Mouse (Mus musculus) kidney, adult 18-20 months (tissue): ENCODE measurements around the gene Susd6.
"Not testable (repeated sequence)": the region's sequence is repeated elsewhere in the genome, so short reads cannot be mapped to it uniquely, and the experiment has no call there.

Source experiments
- DNase-seq: peaks from one replicate; pipeline ENCODE4 v3.0.0; 2021

The Susd6 gene

DNA sequence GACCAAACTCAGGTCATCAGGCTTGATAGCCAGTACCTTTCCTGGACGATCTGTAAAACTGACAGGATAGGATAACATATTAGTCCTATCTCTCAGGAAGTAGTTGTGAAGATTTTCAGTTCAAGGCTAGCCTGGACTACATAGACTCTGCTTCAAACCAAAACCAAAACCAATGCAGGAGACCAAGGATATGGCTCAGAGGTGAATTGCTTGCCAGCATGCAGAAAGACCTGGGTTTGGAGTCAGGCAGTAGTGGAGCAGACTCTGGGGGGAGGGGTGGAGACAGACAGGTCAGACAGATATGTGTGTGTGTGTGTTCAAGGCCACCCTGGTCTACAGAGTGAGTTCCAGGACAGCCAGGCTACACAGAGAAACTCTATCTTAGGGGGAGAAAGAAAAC, 3.7 kb upstream of the Susd6 start:
- DNase-seq = no peak

DNA sequence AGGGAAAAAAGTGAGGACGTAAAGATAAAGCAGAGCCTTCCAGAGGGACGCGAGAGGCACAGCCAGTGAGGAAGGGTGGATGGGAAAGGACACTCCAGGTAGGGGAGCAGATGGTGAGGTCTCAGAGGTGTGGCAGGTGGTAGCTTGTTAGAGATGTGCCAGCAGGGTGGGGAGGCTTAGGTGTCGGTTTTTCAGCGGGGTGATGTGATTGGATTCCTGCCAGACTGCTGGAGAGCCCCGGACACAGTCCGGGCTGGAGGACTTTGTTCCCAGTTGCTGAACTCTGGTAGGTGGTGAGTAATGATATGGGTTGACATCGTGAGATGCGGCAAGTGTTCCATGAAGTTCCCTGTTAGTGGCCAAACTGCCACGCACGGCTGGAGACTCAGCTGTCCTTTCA, 2.7 kb upstream of the Susd6 start:
- DNase-seq = peak; percentile 68

DNA sequence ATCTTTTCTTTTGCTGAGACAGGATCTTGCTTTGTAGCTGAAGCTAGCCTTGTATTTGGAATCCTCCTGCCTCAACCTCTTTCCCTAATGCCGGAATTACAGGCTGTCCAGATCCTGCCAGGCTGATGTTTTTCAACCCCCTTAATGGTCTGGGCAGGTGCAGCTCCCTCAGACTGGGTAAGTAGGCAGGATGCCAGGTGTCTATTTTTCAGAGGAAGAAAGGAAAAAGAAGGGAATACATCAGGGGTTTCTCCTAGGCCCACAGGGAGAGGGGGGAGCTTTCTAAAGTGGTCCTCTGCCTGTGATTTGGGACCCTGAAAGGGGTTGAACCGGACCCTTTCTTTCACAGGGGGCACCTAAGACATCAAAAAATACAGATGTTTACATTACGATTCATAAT, 2.1 kb upstream of the Susd6 start:
- no peak for DNase-seq

DNA sequence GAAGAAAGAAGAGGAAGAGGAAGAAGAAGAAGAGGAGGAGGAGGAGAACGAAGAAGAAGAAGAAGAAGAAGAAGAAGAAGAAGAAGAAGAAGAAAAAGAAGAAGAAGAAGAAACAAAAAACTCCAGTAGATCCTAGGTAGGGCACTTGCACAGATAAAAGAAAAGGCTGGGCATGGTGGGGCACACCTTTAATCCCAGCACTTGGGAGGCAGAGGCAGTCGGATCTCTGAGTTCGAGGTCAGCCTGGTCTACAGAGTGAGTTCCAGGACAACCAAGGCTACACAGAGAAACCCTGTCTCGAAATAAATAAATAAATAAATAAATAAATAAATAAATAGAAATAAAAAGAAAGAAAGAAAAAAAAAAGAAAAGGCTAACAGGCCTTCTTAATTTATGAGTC, 1.0 kb upstream of the Susd6 start:
- not testable (repeated sequence) for DNase-seq

DNA sequence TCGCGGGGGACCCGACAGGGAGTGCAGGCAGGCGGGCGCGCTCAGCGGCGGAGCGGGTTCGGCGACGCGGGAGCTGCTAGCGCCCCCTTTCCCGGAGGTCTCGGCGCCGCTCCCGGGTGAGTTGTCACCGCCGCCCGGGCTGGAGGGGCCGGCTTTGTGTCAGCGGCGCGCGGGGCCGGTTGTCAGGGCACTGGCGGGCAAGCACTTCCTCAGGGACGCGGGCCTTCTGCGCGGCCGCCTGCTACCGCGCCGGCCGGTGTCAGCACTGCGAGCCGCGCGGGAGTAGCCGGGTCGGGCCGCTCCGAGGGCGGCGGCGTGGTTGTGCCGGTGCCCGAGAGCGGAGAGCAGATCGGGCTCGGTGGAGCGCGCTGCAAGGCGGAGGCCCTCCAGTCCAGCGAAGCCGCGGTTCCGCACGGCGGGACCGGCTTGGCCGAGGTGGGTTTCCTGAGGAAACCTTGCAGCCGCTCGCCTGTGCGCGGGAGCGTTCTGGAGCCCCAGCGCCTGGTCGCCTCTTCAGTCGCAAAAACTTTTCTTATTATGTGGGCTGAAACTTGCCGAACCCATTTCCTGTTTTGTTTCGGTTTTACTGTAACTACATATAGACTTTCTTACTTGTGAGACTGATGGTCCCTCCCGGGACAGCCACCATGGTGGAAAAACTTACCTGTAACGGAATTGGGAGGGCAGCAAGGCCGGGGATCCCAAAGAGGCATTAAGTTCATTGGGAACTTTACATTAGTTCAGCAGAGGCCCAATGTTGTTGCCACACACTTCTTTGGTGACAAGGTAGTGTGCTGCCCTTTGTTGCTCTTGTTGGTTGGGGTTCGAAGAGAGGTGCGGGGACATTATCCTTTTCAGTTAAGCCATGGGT, 625 bp downstream of the Susd6 start:
- DNase-seq = peak; percentile 57

DNA sequence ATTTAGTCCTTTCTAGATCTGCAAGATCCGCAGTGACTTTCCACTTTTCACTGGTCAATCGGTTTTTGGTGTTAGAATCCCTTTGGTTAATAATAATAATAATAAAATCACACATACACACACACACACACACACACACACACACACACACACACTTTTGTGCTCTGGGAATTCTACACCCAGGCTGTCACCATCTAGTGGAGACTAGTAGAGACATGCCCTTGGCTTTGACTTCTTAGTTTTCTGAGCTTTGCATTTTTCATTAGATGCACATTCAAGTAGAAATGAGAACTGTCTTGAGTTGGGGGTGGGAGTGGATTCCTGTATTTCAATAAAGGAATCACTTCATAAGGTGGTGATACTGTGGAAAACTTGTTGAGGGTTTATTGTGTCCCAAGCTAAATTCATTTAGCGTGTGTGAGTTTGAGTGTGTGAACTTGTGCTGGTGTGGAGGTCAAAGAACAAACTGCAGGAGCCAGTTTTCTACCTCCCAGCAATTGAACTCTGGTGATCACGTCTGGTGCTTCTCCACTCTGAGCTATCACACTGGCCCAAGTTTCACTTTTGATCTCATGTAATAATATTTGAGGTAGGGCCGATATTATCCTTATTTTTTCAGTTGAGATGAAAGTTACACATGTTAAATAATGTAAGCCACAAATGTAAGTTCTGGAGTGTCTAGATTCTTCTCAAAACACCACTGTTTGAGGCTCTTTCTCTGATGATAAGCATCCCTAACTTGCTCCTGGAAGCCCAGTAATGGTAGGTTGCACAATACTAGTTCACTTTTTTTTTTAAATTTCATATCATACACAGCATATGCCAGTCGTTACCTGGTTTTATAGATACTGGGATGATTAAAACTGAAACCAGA, 1.5 kb downstream of the Susd6 start:
- no peak for DNase-seq

DNA sequence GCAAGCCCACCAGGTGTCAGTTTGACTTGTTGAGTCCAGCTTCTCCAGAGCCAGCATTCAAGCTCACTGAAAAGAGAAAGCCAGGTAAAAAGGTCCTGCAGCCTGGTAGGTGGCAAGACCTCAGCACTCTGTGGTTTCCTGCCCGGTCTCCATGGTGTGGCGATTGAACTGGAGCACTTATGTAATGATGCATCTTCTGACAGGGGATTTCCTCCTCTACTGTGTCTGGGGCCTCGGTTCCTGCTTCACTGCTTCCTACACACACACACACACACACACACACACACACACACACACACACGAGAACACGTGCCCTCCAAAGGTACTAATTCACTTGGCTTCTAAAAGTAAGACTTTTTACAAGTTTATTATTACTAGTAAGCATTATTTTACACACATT, 2.6 kb downstream of the Susd6 start:
- DNase-seq = peak; percentile 55

DNA sequence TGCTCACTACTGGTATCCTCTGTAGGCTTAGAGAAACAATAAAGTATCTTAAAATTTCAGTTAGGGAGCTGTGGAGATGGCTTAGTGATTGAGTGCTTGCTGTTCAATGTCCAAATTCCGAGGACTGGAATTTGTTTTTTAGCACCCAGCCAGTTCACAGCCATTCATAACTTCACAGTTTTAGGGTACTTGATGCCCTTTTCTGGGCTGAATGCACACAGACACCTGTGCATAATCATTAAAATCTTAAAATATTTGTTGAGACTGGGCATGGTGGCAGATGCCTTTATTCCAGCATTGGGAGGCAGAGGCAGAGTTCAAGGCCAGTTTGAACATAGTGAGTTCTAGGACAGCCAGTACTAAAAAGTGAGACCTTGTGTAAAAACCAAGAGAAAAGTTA, 3.2 kb downstream of the Susd6 start:
- no peak for DNase-seq

DNA sequence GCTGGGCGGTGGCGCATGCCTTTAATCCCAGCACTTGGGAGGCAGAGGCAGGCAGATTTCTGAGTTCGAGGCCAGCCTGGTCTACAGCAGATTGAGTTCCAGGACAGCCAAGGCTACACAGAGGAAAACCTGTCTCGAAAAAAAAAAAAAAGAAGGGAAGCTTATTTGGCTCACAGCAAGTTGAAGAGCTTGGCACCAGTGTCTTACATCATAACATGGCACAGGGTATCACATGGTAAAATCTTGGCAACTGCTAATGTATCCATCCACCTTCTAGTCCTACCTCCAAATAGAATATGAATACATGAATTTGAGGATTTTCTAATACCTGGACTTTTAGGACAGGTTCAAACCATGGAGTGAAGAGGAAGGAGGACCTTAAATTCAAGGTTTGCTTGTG, 4.2 kb downstream of the Susd6 start:
- DNase-seq = no peak

DNA sequence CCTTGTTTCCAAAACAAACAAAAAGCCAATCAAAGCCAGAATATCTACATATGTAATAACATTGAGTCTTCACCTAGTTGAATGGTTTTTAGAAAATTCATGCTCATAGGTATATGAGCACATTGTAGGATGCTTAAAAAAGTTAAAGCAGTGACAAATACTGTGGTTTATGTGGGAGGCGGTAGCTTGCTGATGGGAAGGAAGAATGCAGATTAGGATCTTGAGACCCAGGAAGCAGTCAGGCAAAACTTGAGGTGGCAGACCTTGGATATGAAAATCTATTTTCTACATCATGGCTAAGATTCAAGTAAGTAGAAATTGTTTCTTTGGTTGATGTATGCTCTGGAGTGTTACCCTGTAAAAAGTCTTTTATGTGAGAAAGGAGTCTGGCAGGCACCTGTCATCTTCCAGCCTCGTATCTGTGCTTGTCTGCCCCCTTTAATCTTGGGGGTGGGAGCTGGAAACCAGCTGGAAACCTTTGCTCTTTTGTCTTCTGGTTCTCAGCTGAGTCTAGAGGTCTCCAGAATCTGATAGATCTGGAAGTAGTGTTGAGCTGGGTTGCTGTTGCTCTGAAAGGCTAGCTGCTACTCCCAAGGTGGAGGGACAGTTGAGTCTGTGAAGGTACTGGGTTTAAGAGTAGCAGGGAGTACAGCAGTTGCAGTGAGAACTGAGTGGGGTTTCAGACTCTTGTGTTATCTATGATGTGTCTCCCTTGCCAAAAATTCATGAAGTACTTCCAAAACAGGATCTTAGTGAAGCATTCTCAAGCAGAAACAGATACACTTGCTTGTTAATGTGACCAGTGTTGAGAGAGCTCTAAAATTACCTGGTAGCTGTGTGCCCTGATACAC, 4.8 kb downstream of the Susd6 start:
- no peak for DNase-seq

DNA sequence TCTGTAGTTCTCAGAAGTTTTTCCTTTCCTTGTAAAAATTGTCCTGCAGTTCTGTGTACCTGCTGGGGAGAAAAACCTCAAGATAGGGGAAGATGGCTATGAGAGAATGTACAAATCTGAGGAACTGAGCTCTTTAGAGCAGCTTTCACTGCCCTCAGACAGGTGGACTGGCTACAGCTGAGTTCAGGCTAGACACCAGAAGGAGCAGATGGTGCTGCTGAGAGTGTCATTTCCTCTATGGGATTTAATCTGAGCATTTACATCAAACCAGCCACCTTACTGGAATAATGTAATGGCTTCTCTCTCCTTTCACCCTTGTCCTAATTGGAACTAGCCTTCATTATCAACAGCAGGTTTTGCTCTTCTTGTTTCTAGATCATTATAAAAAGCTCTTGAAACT, 8.0 kb downstream of the Susd6 start:
- no peak for DNase-seq

DNA sequence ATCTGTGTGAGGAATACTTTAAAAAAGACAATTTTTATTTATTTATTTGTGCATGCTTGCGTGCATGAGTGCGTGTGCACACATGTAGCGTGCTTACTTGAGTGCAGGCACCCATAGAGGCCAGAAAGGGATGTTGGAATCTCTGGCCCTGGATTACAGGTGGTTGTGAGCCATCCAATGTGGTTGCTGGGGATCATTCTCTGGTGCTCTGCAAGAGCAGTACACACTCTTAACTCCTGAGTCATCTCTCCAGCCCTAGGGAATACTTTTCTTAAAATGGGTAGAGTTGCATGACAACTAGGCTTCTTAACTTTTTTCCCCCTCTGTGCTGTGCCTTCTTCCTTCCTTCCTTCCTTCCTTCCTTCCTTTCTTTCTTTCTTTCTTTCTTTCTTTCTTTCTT, 9.8 kb downstream of the Susd6 start:
- no peak for DNase-seq

DNA sequence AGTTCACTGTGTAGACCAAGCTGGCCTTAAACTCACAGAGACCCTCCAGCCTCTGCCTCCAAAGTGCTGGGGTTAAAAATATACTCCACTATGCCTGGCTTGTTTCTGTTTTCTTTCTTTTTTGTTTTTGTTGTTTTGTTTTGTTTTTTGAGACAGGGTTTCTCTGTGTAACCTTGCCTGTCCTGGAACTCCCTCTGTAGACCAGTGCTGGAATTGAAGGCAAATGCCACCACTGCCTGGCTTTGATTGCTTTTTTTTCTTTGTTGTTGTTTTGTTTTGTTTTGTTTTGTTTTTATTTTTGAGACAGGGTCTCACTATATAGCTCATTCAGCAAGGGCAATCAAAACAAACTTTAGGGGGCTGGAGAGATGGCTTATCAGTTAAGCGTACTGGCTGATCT, 11.1 kb downstream of the Susd6 start:
- no peak for DNase-seq

DNA sequence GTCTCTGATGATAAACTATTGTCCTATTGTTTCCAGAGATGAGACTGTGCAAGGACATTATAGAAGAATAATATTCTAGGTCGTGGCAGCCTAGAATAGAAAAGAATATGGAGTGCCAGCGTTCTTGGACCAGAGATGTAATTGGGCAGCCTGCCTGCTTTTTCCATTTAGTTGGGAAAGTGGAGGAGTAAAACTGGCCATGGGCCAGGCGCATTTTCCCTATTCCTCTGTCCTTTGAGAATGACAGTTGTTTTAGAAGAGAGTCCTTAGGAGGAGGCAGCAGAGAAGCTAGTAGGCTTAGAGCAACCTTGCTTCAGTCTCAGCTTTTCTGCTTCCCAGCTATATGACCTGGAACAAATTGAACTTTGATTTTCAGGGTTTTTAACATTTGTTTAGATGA, 13.6 kb downstream of the Susd6 start:
- peak; percentile 58 for DNase-seq

DNA sequence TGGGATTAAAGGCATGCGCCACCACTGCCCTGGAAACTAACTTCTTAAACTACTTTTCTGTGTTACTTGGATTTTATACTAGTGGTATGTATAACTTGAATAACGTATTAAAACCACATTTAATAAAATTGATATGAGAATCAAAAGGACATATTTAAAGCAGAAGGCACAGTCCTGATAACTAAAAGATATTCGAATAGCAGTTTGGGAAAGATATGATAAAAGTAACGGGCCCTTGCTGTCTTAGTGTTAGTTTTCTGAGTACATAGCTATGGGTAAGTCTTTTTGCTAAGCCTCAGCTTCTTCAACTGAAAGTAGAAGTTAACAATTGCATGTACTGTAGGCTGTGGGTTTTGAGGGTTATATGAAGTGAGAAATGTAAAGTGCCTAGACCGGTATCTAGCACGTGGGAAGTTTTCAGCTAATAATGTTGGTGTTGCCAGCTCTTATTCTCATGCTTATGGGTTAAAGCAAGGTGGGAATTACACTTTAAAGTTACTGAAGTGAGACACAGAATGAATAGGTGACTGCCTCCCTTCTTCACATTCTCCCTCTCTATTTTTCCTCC, 14.6 kb downstream of the Susd6 start:
- no peak for DNase-seq

DNA sequence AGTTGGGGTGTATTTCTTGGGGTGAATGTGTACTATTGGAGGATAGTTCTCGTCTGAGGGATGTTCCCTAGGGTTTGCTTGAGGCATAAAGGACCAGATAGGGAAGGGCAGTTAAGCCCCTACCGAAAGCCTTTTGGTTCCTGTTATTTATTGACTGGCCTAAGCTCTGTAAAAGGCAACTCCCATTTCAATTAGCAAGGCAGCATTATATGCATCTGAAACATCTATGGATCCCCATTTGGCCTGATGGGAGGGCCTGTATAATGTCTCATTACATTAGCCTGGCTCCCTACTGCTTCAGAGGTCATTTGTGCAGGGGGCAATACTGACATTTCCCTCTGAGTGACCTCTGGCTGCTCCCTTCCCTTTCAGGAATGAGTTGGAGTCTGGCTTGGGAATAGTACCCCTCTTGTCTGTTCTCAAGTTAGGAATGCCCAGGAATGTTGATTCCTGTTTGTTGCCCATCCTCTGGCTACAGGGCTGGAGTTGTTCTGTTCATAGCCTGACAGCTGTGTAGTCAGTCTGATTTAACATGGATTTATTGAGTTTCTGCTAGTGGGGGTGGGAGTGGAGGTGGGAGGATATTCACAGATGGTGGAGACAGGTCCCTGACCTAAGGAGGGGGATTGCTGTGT, 17.3 kb downstream of the Susd6 start:
- no peak for DNase-seq

DNA sequence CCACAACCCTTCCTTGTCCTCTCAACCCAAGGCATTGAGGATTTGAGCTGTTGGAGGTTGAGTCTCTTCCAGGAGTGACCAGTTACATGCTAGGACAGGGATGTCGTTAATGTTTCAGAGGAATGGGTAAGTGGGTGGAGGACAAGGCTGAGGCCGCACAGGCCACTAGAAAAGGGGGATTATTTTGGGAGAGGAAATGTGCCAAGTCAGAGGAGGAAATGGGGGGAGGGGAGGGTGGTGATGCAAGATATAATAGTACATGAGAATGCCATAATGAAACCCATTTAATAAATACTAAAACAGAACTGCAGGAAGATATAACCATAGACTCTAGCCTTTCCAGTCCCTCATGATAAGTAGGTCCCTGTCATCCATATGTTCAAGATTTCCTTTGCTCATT, 19.7 kb downstream of the Susd6 start:
- no peak for DNase-seq

DNA sequence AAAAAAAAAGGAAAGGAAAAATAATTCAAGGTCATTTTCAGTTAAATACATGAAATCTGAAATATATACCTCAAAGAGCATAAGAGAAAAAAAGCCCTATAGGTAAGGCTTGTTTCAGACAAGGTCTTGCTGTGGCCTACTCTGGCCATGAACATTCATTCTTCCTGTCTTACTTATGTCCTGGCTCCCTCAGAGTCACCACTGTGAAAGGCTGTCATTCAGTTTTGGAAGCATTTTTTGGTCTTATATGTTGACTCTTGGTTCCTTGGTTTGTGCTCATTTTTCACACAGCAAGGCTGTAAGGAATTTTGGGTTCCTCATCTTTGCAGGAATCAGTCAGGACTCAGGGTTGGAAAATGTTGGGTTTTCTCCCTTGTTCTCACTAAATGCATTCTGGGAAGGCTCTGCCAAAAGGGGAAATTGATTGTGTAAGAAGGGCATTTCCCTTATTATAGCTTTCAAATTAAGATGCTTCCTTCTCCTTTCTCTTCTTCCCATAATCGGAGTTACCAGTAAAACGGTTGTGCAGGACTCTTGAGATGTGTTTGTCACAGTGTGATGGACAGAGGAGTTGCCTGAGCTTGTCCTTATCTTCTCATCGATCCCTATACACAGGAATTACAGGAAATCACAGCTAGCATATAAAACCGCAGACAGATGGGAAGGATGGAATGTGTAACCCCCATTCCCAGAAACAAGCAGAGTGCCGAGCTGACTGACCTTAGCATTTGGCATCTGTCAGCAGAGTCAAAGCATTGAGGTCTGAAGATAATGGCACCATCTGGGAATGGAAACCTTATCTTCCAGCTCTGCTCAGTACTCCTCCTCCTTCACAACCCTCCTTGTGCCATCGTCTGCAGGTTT, 21.6 kb downstream of the Susd6 start:
- no peak for DNase-seq

DNA sequence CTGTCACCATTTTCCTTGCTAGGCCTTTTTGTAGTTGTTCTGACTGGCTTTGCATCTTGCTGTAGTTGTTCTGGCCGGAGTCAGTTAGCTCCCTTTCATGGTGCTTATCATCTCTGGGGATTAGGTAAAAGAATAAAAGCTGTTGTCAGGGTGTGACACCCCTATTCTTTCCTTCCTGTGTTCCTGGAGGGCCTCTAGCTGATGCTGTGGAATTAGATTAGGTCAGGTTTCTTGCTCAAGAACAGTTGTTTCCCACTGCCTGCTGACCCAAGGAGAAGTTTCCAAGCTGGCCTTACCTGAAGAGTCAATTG, 22.2 kb downstream of the Susd6 start:
- no peak for DNase-seq

DNA sequence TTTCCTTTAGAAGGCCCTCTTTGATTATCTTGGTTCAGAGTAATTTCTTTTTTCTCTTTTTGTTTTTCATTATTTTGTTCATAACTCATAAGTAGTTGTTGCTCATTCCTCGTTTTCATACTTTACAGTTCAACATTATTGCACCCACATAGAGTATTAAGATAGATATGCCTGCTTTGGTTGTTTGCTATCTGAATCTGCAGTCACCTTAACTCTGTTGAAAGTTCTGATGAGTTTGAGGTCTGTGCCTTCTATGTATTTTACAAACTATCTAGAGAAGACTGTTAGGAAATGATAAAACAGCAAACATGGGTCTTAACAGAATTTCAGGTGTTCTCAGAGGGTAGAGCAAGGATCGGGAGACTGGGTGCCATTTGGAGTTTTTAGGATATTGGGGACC, 23.1 kb downstream of the Susd6 start:
- DNase-seq = no peak

DNA sequence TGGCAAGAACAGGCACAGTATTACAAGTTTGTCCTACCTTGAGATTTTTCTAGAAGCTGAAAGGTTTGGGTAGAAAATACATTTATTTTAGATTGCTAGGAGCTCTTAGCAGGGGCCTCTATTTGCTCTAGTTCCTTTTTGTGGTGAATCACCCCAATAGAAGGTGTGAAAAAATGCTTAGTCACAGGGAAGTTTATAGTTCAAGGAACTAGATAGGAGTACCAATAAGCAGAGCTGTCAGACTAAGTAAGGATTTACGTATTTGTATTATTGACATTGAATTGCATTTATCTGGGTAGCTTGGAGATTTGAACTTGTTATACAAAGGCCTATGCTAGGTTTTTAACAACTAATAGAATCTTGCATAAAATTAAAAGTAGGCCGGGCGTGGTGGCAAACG, 23.6 kb downstream of the Susd6 start:
- no peak for DNase-seq

DNA sequence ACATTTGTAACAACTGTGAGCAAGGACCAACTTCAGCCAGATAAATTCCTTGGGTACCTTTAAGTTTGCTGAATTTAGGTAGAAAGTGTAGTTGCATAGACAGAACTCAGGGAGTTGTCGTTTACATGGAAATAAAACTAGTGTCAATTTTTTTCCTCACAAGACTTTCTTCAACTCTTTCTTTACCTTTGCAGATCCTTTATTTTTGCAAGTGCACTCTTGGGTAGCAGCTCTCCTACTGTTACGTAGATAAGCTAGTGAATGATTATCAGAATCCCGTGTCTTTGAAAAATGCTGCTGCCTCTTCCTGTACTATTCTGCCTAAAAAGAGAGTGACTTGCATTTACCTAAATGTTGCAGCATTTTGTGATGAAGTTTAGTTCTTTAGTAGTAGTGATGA, 24.2 kb downstream of the Susd6 start:
- no peak for DNase-seq
